Mouse (Mus musculus): Measurements from ENCODE around the gene Nsun4.

Gene Nsun4

DNA sequence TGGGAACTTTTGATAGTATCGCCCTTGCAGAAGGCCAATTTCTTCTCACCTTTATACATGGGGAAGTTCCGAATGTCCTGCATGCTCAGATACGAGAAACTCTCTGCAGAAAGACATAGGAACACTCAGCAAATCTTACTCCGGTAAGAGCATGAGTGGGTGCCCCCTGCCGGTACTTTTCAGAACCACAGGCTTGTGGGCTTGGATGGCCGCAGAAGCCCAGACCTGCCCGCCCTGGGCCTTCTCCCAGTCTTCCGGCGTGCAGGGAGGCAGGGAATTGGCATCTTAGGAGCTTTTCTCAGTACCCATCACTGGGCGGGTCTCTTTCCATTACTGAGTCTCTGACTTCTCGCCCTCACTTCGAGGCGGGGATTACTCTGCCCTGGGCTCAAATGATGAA lies 69.6 kb downstream of the Nsun4 start:
- peak; percentile 83 for DNase-seq (ENCODE audit: low read depth)
